In genomic region chr9:34239531-34239930, GRCm38 (mm10) we compare ENCODE assay signal across 21 mouse cellular contexts.
DNase-seq lines count a peak whose midpoint lies in the region; ATAC-seq and TF ChIP-seq lines count a peak whose summit lies in the region.
"Had no signal": no experiment of that assay in that cellular context is flagged by ENCODE, and none has a peak within 500 bp of the region (broad histone marks: within the 10 kb centered on the region; RNA-seq: fewer than 3 reads in every experiment).

No protein-coding gene starts in this region.

- no peaks in the 10 kb centered on the region for H3K9me3 ChIP-seq in forebrain, embryonic 14.5 days (replicated peaks; ENCODE audit: control insufficient read depth, low read length)
- H3K9me3 ChIP-seq: forebrain, embryonic 12.5 days; hindbrain, embryonic 12.5 days; hindbrain, embryonic 15.5 days had no signal

- no peaks in the 10 kb centered on the region for H3K36me3 ChIP-seq in forebrain, embryonic 14.5 days (ENCODE audit: control insufficient read depth, insufficient read depth, low read length)
- H3K36me3 ChIP-seq: forebrain, embryonic 12.5 days; hindbrain, embryonic 12.5 days; hindbrain, embryonic 15.5 days had no signal

- TF ChIP-seq CTCF in cerebellum, adult 2 months (IDR thresholded peaks at IDR 0.05; ENCODE audit: borderline replicate concordance, insufficient read depth, low read depth, low read length): no peak

- H3K4me1 ChIP-seq in cerebellum, adult 2 months (ENCODE audit: control insufficient read depth, insufficient read depth, low read length): peaks cover 10% of the 10 kb centered on the region; the same call in 1 of the 2 replicates
- H3K4me1 ChIP-seq in forebrain, embryonic 14.5 days (ENCODE audit: control insufficient read depth, insufficient read depth, low read length): no peaks in the 10 kb centered on the region
- H3K4me1 ChIP-seq: forebrain, embryonic 12.5 days; hindbrain, embryonic 12.5 days; hindbrain, embryonic 15.5 days had no signal

- no peak overlapping the region for H3K4me3 ChIP-seq in cerebellum, adult 2 months (replicated peaks; ENCODE audit: insufficient read depth, low read depth, low read length)
- no peak overlapping the region for H3K4me3 ChIP-seq in forebrain, embryonic 14.5 days (ENCODE audit: low read depth, low read length)
- H3K4me3 ChIP-seq: forebrain, embryonic 12.5 days; hindbrain, embryonic 12.5 days; hindbrain, embryonic 15.5 days had no signal

- no peak overlapping the region for H3K4me2 ChIP-seq in forebrain, embryonic 14.5 days (ENCODE audit: low read length)
- H3K4me2 ChIP-seq: forebrain, embryonic 12.5 days; heart, embryonic 11.5 days; hindbrain, embryonic 12.5 days; hindbrain, embryonic 15.5 days had no signal

- ATAC-seq in forebrain, embryonic 14.5 days: no peak
- ATAC-seq: CD4-positive, CD25-positive, alpha-beta regulatory T cell, adult 4 months; forebrain, embryonic 16.5 days; intestine, postnatal 0 days had no signal

- no peak overlapping the region for H3K9ac ChIP-seq in forebrain, embryonic 14.5 days (ENCODE audit: low read length)
- H3K9ac ChIP-seq: forebrain, embryonic 12.5 days; hindbrain, embryonic 12.5 days; hindbrain, embryonic 15.5 days had no signal

- WGBS in cerebellum, adult 2 months: 90% methylated on average over 2 of the region's 2 CpGs
- WGBS in forebrain, embryonic 14.5 days: 87% methylated on average over 2 of the region's 2 CpGs

- no peaks in the 10 kb centered on the region for H3K27me3 ChIP-seq in cerebellum, adult 2 months (ENCODE audit: control insufficient read depth, insufficient read depth, low read length)
- H3K27me3 ChIP-seq in forebrain, embryonic 14.5 days (replicated peaks; ENCODE audit: control insufficient read depth, insufficient read depth, low read length): no peaks in the 10 kb centered on the region
- H3K27me3 ChIP-seq: forebrain, embryonic 12.5 days; hindbrain, embryonic 12.5 days; hindbrain, embryonic 15.5 days had no signal

- DNase-seq in cerebellum, postnatal 14 days: peak; percentile 14 to 19
- no peak for DNase-seq in cerebellum, adult 2 months
- DNase-seq in 3T3-L1 (ENCODE audit: low read depth, low spot score) (peak; percentile 72), NIH3T3 (ENCODE audit: low read depth) (peak; percentile 2)
- peak; percentile 36 for DNase-seq in gonadal fat pad, adult 2 months (ENCODE audit: low read depth)
- no peak for DNase-seq in forebrain, embryonic 14.5 days (ENCODE audit: low spot score)
- no peak for DNase-seq in spleen, adult 12 weeks (ENCODE audit: low spot score)
- DNase-seq: adrenal gland, adult 8-10 months; adrenal gland, postnatal 25 days; cerebellum, adult 11-12 months; cerebellum, adult 9-10 months; gastrocnemius, postnatal 10 days; gastrocnemius, postnatal 36 days; heart, adult 11 months had no signal

- no peak overlapping the region for H3K27ac ChIP-seq in cerebellum, adult 2 months (ENCODE audit: insufficient read depth, low read length)
- H3K27ac ChIP-seq in forebrain, embryonic 14.5 days (ENCODE audit: low read depth, low read length): no peak overlapping the region
- H3K27ac ChIP-seq: forebrain, embryonic 12.5 days; hindbrain, embryonic 12.5 days; hindbrain, embryonic 15.5 days had no signal

- no peak for TF ChIP-seq POLR2A in cerebellum, adult 2 months (IDR thresholded peaks at IDR 0.05; ENCODE audit: borderline replicate concordance, insufficient read depth, low read length)

Comparison
In these comparisons a context has a peak if more than half of its experiments do, and no peak if none do; other contexts are left out.
1. DNase-seq: peak in cerebellum, postnatal 14 days (2 of 2), 3T3-L1 (single experiment), NIH3T3 (single experiment) and gonadal fat pad, adult 2 months (single experiment); none in cerebellum, adult 2 months (0 of 2), forebrain, embryonic 14.5 days (single experiment) and spleen, adult 12 weeks (single experiment).